Mouse (Mus musculus) small intestine, adult 2 months (tissue): ENCODE data around the gene Crisp4.

Source experiments
- CTCF ChIP-seq: fragments of 200-500 bp; IDR thresholded peaks from 2 replicates; pipeline ENCODE4 v1.5.1; 2012; ENCODE audit warnings: low read depth, mild to moderate bottlenecking, control low read depth, inconsistent platforms, low read length, moderate library complexity, mixed read lengths; ENCODE audit not compliant: insufficient replicate concordance, insufficient read length; ENCODE audit errors: extremely low read depth
- POLR2A ChIP-seq: fragments of 200-500 bp; IDR thresholded peaks from 2 replicates; pipeline ENCODE4 v1.6.1; 2012; ENCODE audit warnings: low read depth, mild to moderate bottlenecking, control low read depth, inconsistent platforms, low read length, moderate library complexity

GRCm38 (mm10) chr1:18170573-18170972 is 24.9 kb upstream of the Crisp4 start:
- TF ChIP-seq CTCF, result no peak
- TF ChIP-seq POLR2A, result no peak
